Mouse (Mus musculus) C2C12 (cell line): Measurements from ENCODE around the gene Ano6.

Experiments
- CTCF ChIP-seq: IDR thresholded peaks from one replicate; pipeline ENCODE4 v1.5.1; 2011; ENCODE audit not compliant: control insufficient read depth, insufficient read depth, insufficient read length
- FOSL1 ChIP-seq: IDR thresholded peaks from one replicate; pipeline ENCODE4 v1.8.0; 2011; ENCODE audit warnings: mild to moderate bottlenecking, low read length; ENCODE audit not compliant: poor library complexity, insufficient read depth, severe bottlenecking
- MAX ChIP-seq: IDR thresholded peaks from one replicate; pipeline ENCODE4 v1.6.1; 2011; ENCODE audit warnings: mild to moderate bottlenecking, control low read depth
- MYOD1 ChIP-seq: IDR thresholded peaks from one replicate; pipeline ENCODE4 v1.6.1; 2011; ENCODE audit warnings: low read depth; ENCODE audit not compliant: control insufficient read depth, insufficient read length
- MYOG ChIP-seq: IDR thresholded peaks from one replicate; pipeline ENCODE4 v1.6.1; 2011; ENCODE audit not compliant: control insufficient read depth, insufficient read length; ENCODE audit errors: extremely low read depth
- USF1 ChIP-seq: IDR thresholded peaks from one replicate; pipeline ENCODE4 v1.6.1; 2011; ENCODE audit warnings: low read depth, mild to moderate bottlenecking, control low read depth, moderate library complexity

DNA sequence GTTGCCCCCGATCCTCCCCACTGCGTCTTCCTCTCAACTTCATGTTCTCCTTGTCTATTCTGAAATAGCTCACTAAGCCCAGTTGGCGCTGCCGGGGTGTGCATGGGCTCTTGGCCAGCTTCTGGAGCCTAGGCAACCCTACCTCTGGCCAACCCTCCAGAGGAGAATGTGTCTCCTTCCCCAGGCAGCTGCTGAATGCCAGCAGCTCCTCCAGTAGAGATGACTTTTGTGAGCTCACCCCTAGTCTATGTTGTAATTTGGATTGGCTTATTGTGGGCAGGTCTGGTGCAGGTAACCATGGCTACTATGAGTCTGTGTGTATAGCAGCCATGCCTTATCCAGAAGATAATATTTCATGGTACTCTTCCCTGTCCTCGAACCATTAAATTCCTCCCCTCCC lies 141.7 kb downstream of the Ano6 start:
- TF ChIP-seq CTCF: no peak
- TF ChIP-seq MYOD1: no peak
- TF ChIP-seq MAX: no peak
- TF ChIP-seq FOSL1: no peak
- no peak for TF ChIP-seq MYOG
- TF ChIP-seq USF1: no peak
